Mouse (Mus musculus) spleen, adult 2 months (tissue): ENCODE results near the gene Mlh1.

ENCODE experiments used
- CTCF ChIP-seq: fragments of 200-500 bp; IDR thresholded peaks from 2 replicates; pipeline ENCODE4 v1.5.1; 2011; ENCODE audit warnings: mild to moderate bottlenecking, inconsistent platforms; ENCODE audit not compliant: insufficient read depth, insufficient read length, insufficient replicate concordance; ENCODE audit errors: extremely low read depth
- POLR2A ChIP-seq: fragments of 200-500 bp; IDR thresholded peaks from 2 replicates; pipeline ENCODE4 v1.6.1; 2011; ENCODE audit warnings: low read depth, low read length, inconsistent platforms

DNA sequence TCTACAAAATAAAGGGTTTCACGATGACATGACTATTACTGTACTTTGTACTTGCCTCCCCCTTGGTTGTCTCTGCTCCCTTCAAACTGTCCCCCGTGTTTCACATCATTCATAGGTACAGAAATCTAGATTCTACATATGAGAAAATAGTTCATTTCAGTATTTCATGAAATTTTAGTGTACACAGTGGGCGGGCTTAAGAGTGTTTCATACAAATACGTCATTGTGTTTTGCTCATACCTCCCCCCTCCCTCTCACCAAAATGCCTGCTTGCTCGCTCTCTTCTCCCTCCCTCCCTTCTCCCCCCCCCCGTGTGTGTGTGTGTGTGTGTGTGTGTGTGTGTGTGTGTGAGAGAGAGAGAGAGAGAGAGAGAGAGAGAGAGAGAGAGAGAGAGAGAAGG lies 41.7 kb upstream of the Mlh1 start:
- TF ChIP-seq POLR2A (no peak), CTCF (no peak)
